Mouse (Mus musculus) hindbrain, embryonic 13.5 days (tissue): ENCODE measurements at regions not wholly inside any gene's neighbourhood (a gene's known extent, or its start where the extent isn't known, plus 50 kb on each side); places are given as distances from the start of the nearest gene placed in this dataset.

Experiments
- ATAC-seq: fragments of 200-750 bp; cut with Nextera tagmentation; 2 replicates; pipeline ENCODE4 v1.8.0; 2017; ENCODE audit warnings: moderate TSS enrichment; ENCODE audit not compliant: low FRiP score
- H3K27ac ChIP-seq: fragments of 300-500 bp; sonication (generic); 2 replicates; pipeline ENCODE4 v1.5.1; 2015; ENCODE audit warnings: inconsistent platforms, mild to moderate bottlenecking, moderate library complexity
- H3K27me3 ChIP-seq: fragments of 300-500 bp; sonication (generic); 2 replicates; pipeline ENCODE4 v1.6.1; 2015; ENCODE audit warnings: mild to moderate bottlenecking, inconsistent platforms
- H3K36me3 ChIP-seq: fragments of 300-500 bp; sonication (generic); 2 replicates; pipeline ENCODE4 v1.6.1; 2015; ENCODE audit warnings: mild to moderate bottlenecking, inconsistent platforms
- H3K4me1 ChIP-seq: fragments of 300-500 bp; sonication (generic); replicated peaks from 2 replicates; pipeline ENCODE4 v1.6.1; 2015; ENCODE audit warnings: inconsistent platforms
- H3K4me2 ChIP-seq: fragments of 300-500 bp; sonication (generic); 2 replicates; pipeline ENCODE4 v1.6.1; 2015; ENCODE audit warnings: inconsistent platforms, mild to moderate bottlenecking, moderate library complexity
- H3K4me3 ChIP-seq: fragments of 300-500 bp; sonication (generic); 2 replicates; pipeline ENCODE4 v1.5.1; 2015; ENCODE audit warnings: mild to moderate bottlenecking, inconsistent platforms
- H3K9ac ChIP-seq: fragments of 300-500 bp; sonication (generic); 2 replicates; pipeline ENCODE4 v1.6.1; 2015; ENCODE audit warnings: mild to moderate bottlenecking, inconsistent platforms
- H3K9me3 ChIP-seq: fragments of 300-500 bp; sonication (generic); 2 replicates; pipeline ENCODE4 v1.6.1; 2016; ENCODE audit warnings: inconsistent platforms
- WGBS: fragments of 180-500 bp; shearing (Covaris S2); methylation state at CpG from one replicate; pipeline ENCODE4 v1.1.7; 2015; 5-methylcytosine and 5-hydroxymethylcytosine counted together

GRCm38 (mm10) chr12:97950072-97950471 is 309.2 kb downstream of the Galc start:
- WGBS: 69% methylated on average over 3 of the region's 3 CpGs
- H3K4me1 ChIP-seq: no peaks in the 10 kb centered on the region
- H3K4me2 ChIP-seq: no peak overlapping the region
- H3K27ac ChIP-seq: no peak overlapping the region
- H3K9ac ChIP-seq: no peak overlapping the region
- H3K36me3 ChIP-seq: no peaks in the 10 kb centered on the region
- H3K4me3 ChIP-seq: no peak overlapping the region
- H3K9me3 ChIP-seq: no peaks in the 10 kb centered on the region
- ATAC-seq: 0 out of 2 replicates have a peak, but pooled peaks have one; percentile 28
- H3K27me3 ChIP-seq: no peaks in the 10 kb centered on the region

GRCm38 (mm10) chr12:97947421-97947820 is 311.8 kb downstream of the Galc start:
- 95% methylated on average over 8 of the region's 8 CpGs for WGBS
- H3K9ac ChIP-seq: no peak overlapping the region
- no peaks in the 10 kb centered on the region for H3K27me3 ChIP-seq
- no peak overlapping the region for H3K27ac ChIP-seq
- no peak overlapping the region for H3K4me3 ChIP-seq
- H3K4me2 ChIP-seq: no peak overlapping the region
- no peaks in the 10 kb centered on the region for H3K4me1 ChIP-seq
- ATAC-seq: no peak
- H3K36me3 ChIP-seq: no peaks in the 10 kb centered on the region
- H3K9me3 ChIP-seq: no peaks in the 10 kb centered on the region

- Histone ChIP-seq H3K9me3 (no peaks in the 10 kb centered on the region), H3K9ac (no peak overlapping the region), H3K4me1 (no peaks in the 10 kb centered on the region), H3K4me3 (no peak overlapping the region), H3K36me3 (no peaks in the 10 kb centered on the region), H3K27ac (no peak overlapping the region), H3K4me2 (no peak overlapping the region), H3K27me3 (no peaks in the 10 kb centered on the region)
- no peak for ATAC-seq
- 78% methylated on average over 5 of the region's 5 CpGs for WGBS
Measured at GRCm38 (mm10) chr12:97938361-97938760, 320.9 kb downstream of the Galc start.

- Histone ChIP-seq H3K4me2 (no peak overlapping the region), H3K9me3 (no peaks in the 10 kb centered on the region; the same call in 1 of the 2 replicates), H3K27me3 (no peaks in the 10 kb centered on the region), H3K9ac (no peak overlapping the region), H3K4me1 (no peaks in the 10 kb centered on the region), H3K36me3 (no peaks in the 10 kb centered on the region), H3K27ac (no peak overlapping the region), H3K4me3 (no peak overlapping the region)
- ATAC-seq: no peak
- 64% methylated on average over 5 of the region's 5 CpGs for WGBS
Measured at GRCm38 (mm10) chr12:97929877-97930276, 329.4 kb downstream of the Galc start.

GRCm38 (mm10) chr12:97927036-97927435 is 332.2 kb downstream of the Galc start:
- Histone ChIP-seq H3K27ac (no peak overlapping the region), H3K4me1 (0 out of 2 replicates have a peak, but pooled peaks cover under 1% of the 10 kb centered on the region), H3K27me3 (no peaks in the 10 kb centered on the region), H3K4me2 (no peak overlapping the region), H3K9ac (no peak overlapping the region), H3K36me3 (no peaks in the 10 kb centered on the region), H3K4me3 (no peak overlapping the region), H3K9me3 (no peaks in the 10 kb centered on the region; the same call in 1 of the 2 replicates)
- ATAC-seq: no peak
- 87% methylated on average over 1 of the region's 1 CpGs for WGBS

- Histone ChIP-seq H3K27me3 (no peaks in the 10 kb centered on the region), H3K9ac (no peak overlapping the region), H3K36me3 (no peaks in the 10 kb centered on the region), H3K4me3 (no peak overlapping the region), H3K4me2 (peak overlapping the region; percentile 31), H3K9me3 (no peaks in the 10 kb centered on the region; the same call in 1 of the 2 replicates), H3K27ac (peak overlapping the region; percentile 64), H3K4me1 (peaks cover 11% of the 10 kb centered on the region)
- peak; percentile 59; the same call in 1 of the 2 replicates for ATAC-seq
- WGBS: 35% methylated on average over 21 of the region's 21 CpGs
Measured at GRCm38 (mm10) chr12:97921349-97922264, 337.7 kb downstream of the Galc start.

- no peak overlapping the region for H3K9ac ChIP-seq
- no peaks in the 10 kb centered on the region for H3K27me3 ChIP-seq
- no peak overlapping the region for H3K27ac ChIP-seq
- H3K4me2 ChIP-seq: no peak overlapping the region
- no peak overlapping the region for H3K4me3 ChIP-seq
- 94% methylated on average over 3 of the region's 3 CpGs for WGBS
- H3K9me3 ChIP-seq: no peaks in the 10 kb centered on the region
- no peak for ATAC-seq
- no peaks in the 10 kb centered on the region for H3K36me3 ChIP-seq
- peaks cover 11% of the 10 kb centered on the region for H3K4me1 ChIP-seq
Measured at GRCm38 (mm10) chr12:97918416-97918815, 340.8 kb downstream of the Galc start.

GRCm38 (mm10) chr12:97915026-97915425 is 344.2 kb downstream of the Galc start:
- Histone ChIP-seq H3K4me1 (no peaks in the 10 kb centered on the region), H3K9ac (no peak overlapping the region), H3K36me3 (no peaks in the 10 kb centered on the region), H3K27me3 (no peaks in the 10 kb centered on the region), H3K27ac (no peak overlapping the region), H3K9me3 (no peaks in the 10 kb centered on the region), H3K4me2 (no peak overlapping the region), H3K4me3 (no peak overlapping the region)
- 70% methylated on average over 4 of the region's 4 CpGs for WGBS
- no peak for ATAC-seq

GRCm38 (mm10) chr12:97912730-97913129 is 346.5 kb downstream of the Galc start:
- Histone ChIP-seq H3K4me3 (no peak overlapping the region), H3K9ac (no peak overlapping the region), H3K9me3 (no peaks in the 10 kb centered on the region), H3K27ac (no peak overlapping the region), H3K27me3 (no peaks in the 10 kb centered on the region), H3K4me2 (no peak overlapping the region), H3K4me1 (no peaks in the 10 kb centered on the region), H3K36me3 (no peaks in the 10 kb centered on the region)
- 90% methylated on average over 1 of the region's 1 CpGs for WGBS
- ATAC-seq: no peak

GRCm38 (mm10) chr12:97899266-97899665 is 360.0 kb downstream of the Galc start:
- no peak overlapping the region for H3K27ac ChIP-seq
- H3K9ac ChIP-seq: no peak overlapping the region
- no peak for ATAC-seq
- H3K27me3 ChIP-seq: no peaks in the 10 kb centered on the region
- 0 out of 2 replicates have a peak, but pooled peaks cover 2% of the 10 kb centered on the region for H3K4me1 ChIP-seq
- no peak overlapping the region for H3K4me3 ChIP-seq
- H3K4me2 ChIP-seq: no peak overlapping the region
- 49% methylated on average over 5 of the region's 5 CpGs for WGBS
- H3K36me3 ChIP-seq: no peaks in the 10 kb centered on the region
- no peaks in the 10 kb centered on the region for H3K9me3 ChIP-seq

- Histone ChIP-seq H3K27ac (no peak overlapping the region), H3K4me2 (no peak overlapping the region), H3K4me3 (no peak overlapping the region), H3K36me3 (no peaks in the 10 kb centered on the region), H3K27me3 (no peaks in the 10 kb centered on the region), H3K9me3 (no peaks in the 10 kb centered on the region), H3K9ac (no peak overlapping the region), H3K4me1 (0 out of 2 replicates have a peak, but pooled peaks cover 2% of the 10 kb centered on the region)
- ATAC-seq: no peak
- 82% methylated on average over 2 of the region's 2 CpGs for WGBS
Measured at GRCm38 (mm10) chr12:97898178-97898577, 361.1 kb downstream of the Galc start.

- Histone ChIP-seq H3K27ac (no peak overlapping the region), H3K4me1 (0 out of 2 replicates have a peak, but pooled peaks cover 2% of the 10 kb centered on the region), H3K4me2 (no peak overlapping the region), H3K36me3 (no peaks in the 10 kb centered on the region), H3K27me3 (no peaks in the 10 kb centered on the region), H3K9me3 (no peaks in the 10 kb centered on the region), H3K4me3 (no peak overlapping the region), H3K9ac (no peak overlapping the region)
- no peak for ATAC-seq
- WGBS: 94% methylated on average over 2 of the region's 2 CpGs
Measured at GRCm38 (mm10) chr12:97895981-97896380, 363.3 kb downstream of the Galc start.
